Mouse (Mus musculus) liver, adult 2 months (tissue): ENCODE measurements around the gene Tsen34. TPM values are rescaled to one million over a fixed set of nuclear protein-coding genes. Genes with fewer than 3 reads are reported as not detected.

Experiments
- DNase-seq: peaks from one replicate; pipeline ENCODE4 v3.0.0-alpha.2; 2011; ENCODE audit warnings: low read depth, low spot score; ENCODE audit errors: extremely low read depth
- H3K27ac ChIP-seq: fragments of 200-500 bp; replicated peaks from 2 replicates; pipeline ENCODE4 v1.5.1; 2012; ENCODE audit warnings: low read depth, mild to moderate bottlenecking, control low read depth, inconsistent platforms, low read length; ENCODE audit not compliant: insufficient read depth
- H3K27me3 ChIP-seq: fragments of 200-500 bp; 2 replicates; pipeline ENCODE4 v1.6.1; 2012; ENCODE audit warnings: mild to moderate bottlenecking, moderate library complexity, low read length, inconsistent platforms; ENCODE audit not compliant: control insufficient read depth, insufficient read depth
- H3K36me3 ChIP-seq: fragments of 200-500 bp; 2 replicates; pipeline ENCODE4 v1.6.1; 2012; ENCODE audit warnings: low read length, inconsistent platforms; ENCODE audit not compliant: control insufficient read depth, insufficient read depth
- H3K4me1 ChIP-seq: fragments of 200-500 bp; 2 replicates; pipeline ENCODE4 v1.6.1; 2011; ENCODE audit warnings: low read length; ENCODE audit not compliant: control insufficient read depth, insufficient read depth
- H3K4me3 ChIP-seq: fragments of 200-500 bp; 2 replicates; pipeline ENCODE4 v1.5.1; 2011; ENCODE audit warnings: low read depth, mild to moderate bottlenecking, control low read depth, low read length, moderate library complexity; ENCODE audit not compliant: insufficient read depth
- H3K79me2 ChIP-seq: fragments of 200-500 bp; 2 replicates; pipeline ENCODE4 v1.6.1; 2012; ENCODE audit warnings: inconsistent platforms, mild to moderate bottlenecking, low read length, moderate library complexity; ENCODE audit not compliant: control insufficient read depth, insufficient read depth
- H3K9ac ChIP-seq: fragments of 200-500 bp; 2 replicates; pipeline ENCODE4 v1.6.1; 2012; ENCODE audit warnings: low read depth, mild to moderate bottlenecking, control low read depth, inconsistent platforms, low read length
- CTCF ChIP-seq: fragments of 200-500 bp; IDR thresholded peaks from 2 replicates; pipeline ENCODE4 v1.5.1; 2011; ENCODE audit warnings: low read depth, low read length, control low read depth
- POLR2A ChIP-seq: fragments of 200-500 bp; IDR thresholded peaks from 2 replicates; pipeline ENCODE4 v1.6.1; 2011; ENCODE audit warnings: low read length, control low read depth; ENCODE audit not compliant: insufficient read depth; ENCODE audit errors: extremely low read depth
- WGBS: fragments of 180-500 bp; shearing (Covaris S2); methylation state at CpG from one replicate; pipeline ENCODE4 v1.1.7; 2018; 5-methylcytosine and 5-hydroxymethylcytosine counted together
- polyA plus RNA-seq: library from polyadenylated mRNA; depleted of rRNA; stranded (reverse); fragments of >200 nt; gene quantifications from 2 replicates; pipeline ENCODE4 v1.2.3, GENCODE M21; 2012
- total RNA-seq: library from RNA; depleted of rRNA; stranded (reverse); fragments of >200 nt; gene quantifications from 2 replicates; pipeline ENCODE4 v1.2.3, GENCODE M21; 2014

Tsen34 gene
- total and polyA plus RNA-seq, 2 experiments = 33.7 to 53.6 TPM

- Histone ChIP-seq H3K9ac (peak overlapping the region; percentile 98), H3K4me3 (peak overlapping the region; percentile 97), H3K27me3 (no peaks in the 10 kb centered on the region), H3K27ac (peak overlapping the region; percentile 94), H3K79me2 (peaks cover 24% of the 10 kb centered on the region), H3K4me1 (peaks cover 15% of the 10 kb centered on the region), H3K36me3 (peaks cover 4% of the 10 kb centered on the region)
- DNase-seq = no peak
- under 1% methylated on average over 54 of the region's 58 CpGs for WGBS
- no peak for TF ChIP-seq POLR2A
- no peak for TF ChIP-seq CTCF
These were observed 47.1 kb upstream of the Tsen34 start for GRCm38 (mm10) chr7:3645488-3646025.

DNA sequence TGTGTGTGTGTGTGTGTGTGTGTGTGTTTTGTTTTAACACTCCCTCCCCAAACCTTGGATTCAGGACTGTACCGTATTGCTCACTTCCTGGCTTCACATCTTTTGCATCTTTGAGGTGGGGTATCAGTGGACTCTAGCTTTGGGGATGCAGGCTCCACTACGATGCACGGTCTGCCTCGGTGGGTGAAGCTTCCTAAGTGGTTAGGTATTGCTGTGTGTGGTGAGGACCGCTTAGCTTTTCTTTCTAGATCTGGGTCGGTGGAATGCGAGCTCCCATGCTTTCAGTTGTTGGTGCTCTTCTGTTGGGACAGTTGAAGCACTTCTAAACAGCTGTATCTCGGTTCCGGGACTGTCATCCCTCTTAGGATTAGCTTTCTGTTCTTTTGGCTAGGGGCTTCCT is 46.5 kb upstream of the Tsen34 start:
- peak overlapping the region; percentile 98 for H3K9ac ChIP-seq

GRCm38 (mm10) chr7:3646641-3647040 is 46.0 kb upstream of the Tsen34 start:
- H3K4me3 ChIP-seq = no peak overlapping the region
- DNase-seq = no peak
- 59% methylated on average over 4 of the region's 4 CpGs for WGBS
- H3K27ac ChIP-seq = no peak overlapping the region
- peaks cover 15% of the 10 kb centered on the region for H3K4me1 ChIP-seq
- H3K36me3 ChIP-seq = peaks cover 13% of the 10 kb centered on the region
- TF ChIP-seq CTCF = no peak
- no peak for TF ChIP-seq POLR2A
- no peaks in the 10 kb centered on the region for H3K27me3 ChIP-seq
- peaks cover 24% of the 10 kb centered on the region for H3K79me2 ChIP-seq
- peak overlapping the region; percentile 21; the same call in 1 of the 2 replicates for H3K9ac ChIP-seq

More for the DNA sequence above, 46.5 kb upstream of the Tsen34 start:
- H3K36me3 ChIP-seq = peaks cover 9% of the 10 kb centered on the region
- H3K27me3 ChIP-seq = no peaks in the 10 kb centered on the region
- H3K4me1 ChIP-seq = peaks cover 15% of the 10 kb centered on the region
- TF ChIP-seq CTCF (no peak), POLR2A (no peak)
- peaks cover 24% of the 10 kb centered on the region for H3K79me2 ChIP-seq
- WGBS = 10% methylated on average over 9 of the region's 9 CpGs
- DNase-seq = no peak
- peak overlapping the region; percentile 97 for H3K4me3 ChIP-seq
- 0 out of 2 replicates have a peak overlapping the region, but pooled peaks have one; percentile 94 for H3K27ac ChIP-seq

- TF ChIP-seq CTCF (no peak), POLR2A (no peak)
- no peak overlapping the region for H3K9ac ChIP-seq
- peaks cover 3% of the 10 kb centered on the region; the same call in 1 of the 2 replicates for H3K79me2 ChIP-seq
- H3K4me1 ChIP-seq = no peaks in the 10 kb centered on the region
- H3K36me3 ChIP-seq = peaks cover 75% of the 10 kb centered on the region
- H3K27me3 ChIP-seq = no peaks in the 10 kb centered on the region
- 91% methylated on average over 4 of the region's 4 CpGs for WGBS
- no peak overlapping the region for H3K27ac ChIP-seq
- DNase-seq = no peak
- no peak overlapping the region for H3K4me3 ChIP-seq
These were observed 35.7 kb upstream of the Tsen34 start for GRCm38 (mm10) chr7:3656966-3657365.

DNA sequence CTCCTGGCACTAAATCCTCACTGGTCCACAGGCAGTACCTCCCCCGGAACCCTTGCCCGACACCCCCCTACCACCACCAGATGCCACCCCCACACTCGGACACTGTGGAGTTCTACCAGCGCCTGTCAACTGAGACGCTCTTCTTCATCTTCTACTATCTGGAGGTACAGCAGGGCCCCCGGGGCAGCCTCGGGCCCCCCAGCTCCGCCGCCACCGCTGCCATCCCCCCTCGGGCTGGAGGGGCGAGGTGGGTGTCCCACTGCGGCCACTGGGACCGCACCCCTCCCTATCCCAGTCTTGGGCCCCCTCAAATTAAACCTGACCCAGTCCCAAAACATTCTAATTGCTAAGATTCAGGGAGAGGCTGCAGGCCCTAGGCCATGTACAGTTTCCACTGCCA is 34.1 kb upstream of the Tsen34 start:
- no peak for TF ChIP-seq POLR2A
- TF ChIP-seq CTCF = no peak

DNA sequence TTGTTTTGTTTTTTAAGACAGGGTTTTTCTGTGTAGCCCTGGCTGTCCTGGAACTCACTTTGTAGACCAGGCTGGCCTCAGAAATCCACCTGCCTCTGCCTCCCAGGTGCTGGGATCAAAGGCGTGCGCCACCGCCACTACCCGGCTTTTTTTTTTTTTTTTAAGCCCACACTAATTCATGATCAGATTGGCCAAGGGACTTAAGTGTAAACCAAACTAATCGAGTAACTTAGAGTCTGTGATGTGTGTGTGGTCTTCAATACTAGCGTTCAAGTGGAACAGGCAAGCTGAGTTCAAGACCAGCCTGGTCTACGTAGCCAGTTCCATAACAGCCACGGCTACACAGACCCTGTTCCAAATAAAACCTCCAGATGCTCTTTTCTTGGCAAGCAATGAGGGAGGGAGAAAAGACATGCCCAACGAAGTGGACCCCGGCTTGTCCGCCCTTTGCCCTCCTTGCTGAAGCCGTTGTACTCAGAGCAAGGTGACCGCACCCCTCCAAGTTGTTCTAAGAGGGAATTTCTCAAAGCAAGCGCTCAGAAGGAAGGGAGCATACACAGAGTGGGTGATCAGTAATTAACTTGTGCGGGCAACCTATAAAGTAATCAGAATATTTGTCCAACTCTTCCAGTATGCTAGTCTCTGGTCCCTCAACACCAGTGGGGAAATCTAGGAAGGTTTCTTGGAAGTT is 28.0 kb upstream of the Tsen34 start:
- peak overlapping the region; percentile 77 for H3K4me3 ChIP-seq
- WGBS = 14% methylated on average over 15 of the region's 15 CpGs
- H3K9ac ChIP-seq = peak overlapping the region; percentile 83
- peaks cover 3% of the 10 kb centered on the region; the same call in 1 of the 2 replicates for H3K79me2 ChIP-seq
- H3K36me3 ChIP-seq = peaks cover 29% of the 10 kb centered on the region
- DNase-seq = peak; percentile 53
- peaks cover 9% of the 10 kb centered on the region for H3K4me1 ChIP-seq
- H3K27me3 ChIP-seq = no peaks in the 10 kb centered on the region
- TF ChIP-seq POLR2A (no peak), CTCF (no peak)
- peak overlapping the region; percentile 81 for H3K27ac ChIP-seq

More for the DNA sequence above, 34.1 kb upstream of the Tsen34 start:
- no peak for DNase-seq
- Histone ChIP-seq H3K27ac (no peak overlapping the region), H3K4me1 (peaks cover 3% of the 10 kb centered on the region), H3K27me3 (no peaks in the 10 kb centered on the region), H3K79me2 (peaks cover 3% of the 10 kb centered on the region; the same call in 1 of the 2 replicates), H3K36me3 (peaks cover 75% of the 10 kb centered on the region), H3K9ac (no peak overlapping the region), H3K4me3 (no peak overlapping the region)
- WGBS = 95% methylated on average over 14 of the region's 14 CpGs
